Mouse (Mus musculus) thymus, postnatal 25 days (tissue): ENCODE data around the gene Gpr55.
A peak's percentile ranks its signal among the peaks of the same experiment; 100 is the strongest.
"Not testable (repeated sequence)": the region's sequence is repeated elsewhere in the genome, so short reads cannot be mapped to it uniquely, and the experiment has no call there.

Experiments used
- DNase-seq: peaks from one replicate; pipeline ENCODE4 v3.0.0; 2022

Gene Gpr55

GRCm38 (mm10) chr1:85960873-85961272, at the start of gene Gpr55:
TSS of gene Gpr55 (minus strand) at chr1:85961007.
- DNase-seq, result peak; percentile 44

- peak; percentile 87 for DNase-seq
Measured at GRCm38 (mm10) chr1:86007778-86008177, 47.0 kb upstream of the Gpr55 start.

DNA sequence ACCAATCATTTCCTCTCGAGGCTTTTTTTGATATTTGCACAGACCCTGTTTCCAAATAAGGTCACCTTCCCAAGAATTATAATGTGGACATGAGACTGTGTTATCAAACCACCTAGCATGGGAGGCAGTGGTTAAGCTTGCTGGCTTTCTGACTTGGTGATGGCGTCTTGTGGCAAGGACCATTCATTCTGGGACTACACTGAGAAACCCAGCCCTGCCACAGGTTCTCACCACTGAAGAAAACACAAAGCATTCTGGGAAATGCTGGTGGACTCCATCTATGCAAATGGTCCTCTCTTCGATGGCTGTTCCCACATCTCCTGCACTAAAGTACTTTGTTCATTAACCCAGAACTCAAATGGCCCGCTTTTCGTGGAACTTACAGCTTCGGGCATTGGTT, 45.2 kb upstream of the Gpr55 start:
- DNase-seq, result no peak

GRCm38 (mm10) chr1:86005540-86005939, 44.7 kb upstream of the Gpr55 start:
- peak; percentile 16 for DNase-seq

- no peak for DNase-seq
Measured at GRCm38 (mm10) chr1:85999853-86000570, 39.2 kb upstream of the Gpr55 start.

GRCm38 (mm10) chr1:85998012-85998411, 37.2 kb upstream of the Gpr55 start:
- peak; percentile 7 for DNase-seq

DNA sequence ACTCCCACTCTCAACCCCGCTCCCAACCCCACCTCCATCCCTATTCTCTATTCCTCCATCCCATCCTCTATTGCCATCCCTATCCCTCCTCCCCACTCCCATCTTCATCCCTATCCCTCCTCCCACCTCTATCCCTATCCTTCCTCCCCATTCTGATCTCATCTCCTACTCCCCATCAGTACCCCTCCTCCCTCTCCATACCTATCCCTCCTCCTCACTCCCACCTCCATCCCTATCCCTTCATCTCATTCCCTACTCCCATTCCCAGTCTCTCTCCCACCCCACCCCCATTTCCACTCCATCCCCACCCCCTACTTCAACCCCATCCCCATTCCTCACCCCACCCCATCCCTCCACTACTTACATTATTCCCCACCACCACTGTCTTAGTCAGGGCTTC, 36.4 kb upstream of the Gpr55 start:
- no peak for DNase-seq

- DNase-seq, result no peak
Measured at GRCm38 (mm10) chr1:85993541-85993940, 32.7 kb upstream of the Gpr55 start.

DNA sequence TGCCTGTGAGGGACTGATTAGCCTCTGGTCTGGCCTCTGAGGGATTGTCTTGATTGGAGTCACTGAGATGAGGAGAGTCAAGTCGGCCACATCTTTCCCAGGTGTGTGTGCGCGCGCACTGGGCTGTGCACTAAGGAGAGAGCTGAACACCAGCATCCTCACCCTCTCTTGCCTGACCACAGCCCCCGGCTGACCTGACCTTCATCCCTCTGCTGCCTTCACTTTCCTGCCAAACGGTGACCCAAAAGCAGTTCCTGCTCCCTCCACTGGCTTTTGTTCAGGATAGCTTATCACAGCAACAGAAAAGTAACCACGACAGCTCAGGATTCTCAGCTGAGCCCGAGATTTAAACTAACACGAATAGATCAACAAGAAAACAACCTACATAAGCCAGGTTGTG, 31.4 kb upstream of the Gpr55 start:
- DNase-seq, result no peak

GRCm38 (mm10) chr1:85988882-85989281, 28.1 kb upstream of the Gpr55 start:
- DNase-seq, result not testable (repeated sequence)

- no peak for DNase-seq
Measured at GRCm38 (mm10) chr1:85988351-85988750, 27.5 kb upstream of the Gpr55 start.

- DNase-seq, result no peak
Measured at GRCm38 (mm10) chr1:85985784-85986183, 25.0 kb upstream of the Gpr55 start.

GRCm38 (mm10) chr1:85981738-85982357, 21.0 kb upstream of the Gpr55 start:
- no peak for DNase-seq

GRCm38 (mm10) chr1:85977709-85978108, 16.9 kb upstream of the Gpr55 start:
- DNase-seq, result no peak

DNA sequence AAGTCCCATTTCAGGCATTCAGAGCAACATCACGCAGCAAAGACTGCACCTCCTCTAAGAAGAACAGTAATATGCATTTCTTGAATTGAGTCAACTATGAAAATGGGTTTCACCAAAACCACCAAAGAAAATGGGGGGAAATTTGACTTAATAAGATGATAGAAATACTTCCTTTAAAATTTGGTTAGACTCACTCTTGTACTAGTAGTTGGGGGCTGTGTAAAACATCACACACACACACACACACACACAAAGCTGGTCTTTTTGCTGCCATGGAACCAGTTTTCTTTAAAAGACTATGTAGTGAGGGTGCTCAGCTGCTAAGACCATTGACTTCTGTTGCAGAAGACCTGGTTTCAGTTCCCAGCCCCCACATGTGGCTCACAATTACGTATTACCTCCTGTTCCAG, 12.7 kb upstream of the Gpr55 start:
- DNase-seq, result no peak

DNA sequence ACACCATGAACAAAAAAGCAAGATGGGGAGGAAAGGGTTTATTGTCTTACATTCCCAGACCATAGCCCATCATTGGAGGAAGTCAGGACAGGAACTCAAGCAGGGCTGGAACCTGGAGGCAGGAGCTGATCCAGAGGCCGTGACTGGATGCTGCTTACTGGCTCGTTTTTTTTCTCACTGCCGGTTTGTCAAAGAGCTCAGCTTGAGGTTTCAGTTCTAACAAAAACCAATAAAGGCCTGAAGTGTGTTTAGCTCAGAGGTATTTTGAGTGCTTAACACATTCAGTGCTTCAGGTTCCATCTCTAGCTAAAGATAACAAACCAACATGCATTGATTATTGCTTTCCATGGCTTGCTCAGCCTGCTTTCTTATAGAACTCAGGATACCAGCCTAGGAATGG, 11.5 kb upstream of the Gpr55 start:
- DNase-seq, result no peak

- no peak for DNase-seq
Measured at GRCm38 (mm10) chr1:85971070-85971469, 10.3 kb upstream of the Gpr55 start.

DNA sequence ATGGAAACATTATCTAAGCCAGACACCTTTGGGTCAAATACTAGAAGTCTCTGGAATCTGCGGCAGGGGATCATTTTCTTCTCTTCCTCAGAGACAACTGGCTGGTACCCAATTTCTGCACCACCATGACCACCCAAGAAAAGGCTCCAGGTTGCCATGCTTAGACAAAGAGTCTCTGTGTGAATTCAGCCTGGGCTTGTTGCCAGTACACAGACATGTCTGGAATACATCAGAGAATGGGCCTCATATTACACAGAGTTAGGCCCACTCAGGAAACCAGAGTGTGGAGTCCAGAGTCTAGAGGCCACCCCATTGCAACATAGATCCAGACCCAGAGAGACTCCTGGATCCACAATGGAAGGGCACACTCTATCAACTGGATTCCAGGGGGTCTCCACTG, 8.7 kb upstream of the Gpr55 start:
- DNase-seq, result no peak

DNA sequence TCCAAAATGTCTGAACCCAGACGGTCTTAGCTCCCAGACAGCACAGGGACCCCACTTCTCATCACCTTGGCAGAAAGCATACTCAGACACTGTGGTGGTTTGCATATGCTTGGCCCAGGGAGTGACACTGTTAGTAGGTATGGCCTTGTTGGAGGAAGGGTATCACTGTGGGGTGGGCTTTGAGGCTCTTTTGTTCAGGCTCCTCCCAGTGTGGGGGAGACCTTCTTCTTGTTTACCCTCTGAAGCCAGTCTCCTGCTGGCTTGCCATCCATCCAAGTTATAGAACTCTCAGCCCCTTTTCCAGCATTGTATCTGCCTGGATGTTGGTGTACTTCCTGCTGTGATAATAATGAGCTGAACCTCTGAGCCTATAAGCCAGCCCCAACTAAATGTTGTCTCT, 8.3 kb upstream of the Gpr55 start:
- no peak for DNase-seq

DNA sequence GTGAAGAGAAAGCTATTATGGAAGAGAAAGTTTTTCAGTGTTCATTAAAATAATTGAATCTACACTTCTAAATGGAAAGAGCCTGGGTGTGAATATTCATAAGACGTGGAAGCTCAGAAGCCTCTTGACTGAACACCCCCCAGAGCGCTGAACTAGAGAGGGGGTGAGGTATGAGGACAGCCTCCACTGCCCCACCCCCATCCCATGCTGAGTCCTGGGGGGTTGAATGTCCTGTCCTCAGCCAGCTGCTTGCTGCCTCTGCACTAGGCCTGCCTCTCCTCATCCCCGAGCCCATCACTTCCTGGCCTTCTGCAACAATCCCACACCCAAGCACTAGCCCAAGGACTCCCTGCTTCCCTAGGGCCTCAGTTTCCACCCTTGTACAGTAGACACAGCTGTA, 5.0 kb upstream of the Gpr55 start:
- DNase-seq, result no peak

DNA sequence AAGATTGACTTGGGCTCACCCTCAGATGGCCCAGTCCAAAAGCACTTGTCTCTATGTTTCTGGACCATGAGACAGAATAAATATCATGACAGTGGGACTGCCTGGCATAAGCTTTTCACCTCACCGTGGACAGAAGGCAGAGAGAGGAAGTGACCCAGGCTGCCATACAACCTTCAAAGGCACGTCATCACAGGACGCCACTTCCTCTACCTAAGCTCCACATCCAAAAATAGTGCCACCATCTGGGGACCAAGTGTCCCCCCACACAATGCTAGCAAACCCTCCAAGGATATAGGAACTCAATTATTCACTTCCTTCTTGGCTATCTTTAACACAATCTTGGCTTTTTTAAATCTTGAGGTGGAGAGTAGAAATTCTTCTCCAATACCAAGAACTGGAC, 1.3 kb upstream of the Gpr55 start:
- DNase-seq, result peak; percentile 15

GRCm38 (mm10) chr1:85959889-85960276, 924 bp downstream of the Gpr55 start:
- no peak for DNase-seq

- peak; percentile 39 for DNase-seq
Measured at GRCm38 (mm10) chr1:85959129-85959888, 1.5 kb downstream of the Gpr55 start.
